Mouse (Mus musculus) left cerebral cortex, adult 18-20 months (tissue): ENCODE data around the gene Mok. TPM values are rescaled to one million over a fixed set of nuclear protein-coding genes. Genes with fewer than 3 reads are reported as not detected.

Experiments used
- DNase-seq, 2 experiments: peaks; one replicate each; pipeline ENCODE4 v3.0.0; 2021 to 2022; ENCODE audit warnings: low spot score in 2 of 2, mixed read lengths in 1 of 2
- total RNA-seq, 2 experiments: library from RNA; stranded (reverse); gene quantifications; 2 replicates each; pipeline ENCODE4 v1.2.3; 2021

Gene Mok
- total RNA-seq, 2 experiments from 2014 or later, result 10.9 to 11.6 TPM

DNA sequence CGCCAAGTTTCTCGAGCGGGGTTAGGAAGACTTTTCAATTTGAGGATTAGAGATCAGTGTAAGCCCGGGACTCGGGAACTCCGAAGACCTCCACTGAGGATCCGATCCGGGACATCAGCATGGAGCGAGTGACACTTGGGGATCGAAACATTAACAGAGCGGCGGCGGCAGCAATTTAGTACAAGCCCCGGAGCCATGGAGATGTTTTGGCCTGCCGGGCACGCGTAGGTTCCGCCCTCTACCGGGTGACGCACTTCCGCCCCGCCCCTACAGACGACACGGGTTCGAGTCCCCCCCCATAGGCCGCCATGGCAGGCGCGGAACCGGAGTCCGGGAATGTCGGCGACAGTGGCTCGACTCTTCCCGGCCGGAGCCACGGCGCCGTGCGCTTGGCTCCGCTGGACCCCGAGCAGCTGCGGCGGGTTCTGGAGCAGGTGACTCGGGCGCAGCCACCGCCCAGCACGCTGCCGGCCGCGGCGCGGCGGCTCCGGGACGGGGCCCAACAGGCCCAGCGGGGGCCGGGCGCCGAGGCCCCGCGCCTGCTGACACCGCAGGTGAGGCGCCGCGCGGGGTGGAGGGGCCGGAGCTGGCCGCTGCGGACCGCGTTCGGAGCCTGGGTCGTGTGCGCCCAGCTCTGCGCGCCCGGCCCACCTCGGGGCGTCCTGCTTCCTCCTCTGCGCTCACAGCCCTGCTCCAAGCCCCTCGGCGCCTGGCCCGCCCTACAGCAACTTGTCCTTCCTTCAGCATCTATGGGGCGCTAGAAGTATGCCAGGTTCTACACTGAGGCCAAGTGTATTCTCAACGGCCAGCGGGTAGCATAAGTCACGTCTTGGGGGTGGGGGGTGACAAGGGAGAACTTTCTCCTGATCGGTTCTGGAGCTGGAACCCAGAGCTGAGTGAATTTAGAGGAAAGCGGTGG lies 9.5 kb upstream of the Mok start, which contains the start of gene Zfp839:
Zfp839 (plus strand) TSS at position 244 of the 919 bp plus-strand sequence.
- peak; percentile 88 to 90 for DNase-seq

DNA sequence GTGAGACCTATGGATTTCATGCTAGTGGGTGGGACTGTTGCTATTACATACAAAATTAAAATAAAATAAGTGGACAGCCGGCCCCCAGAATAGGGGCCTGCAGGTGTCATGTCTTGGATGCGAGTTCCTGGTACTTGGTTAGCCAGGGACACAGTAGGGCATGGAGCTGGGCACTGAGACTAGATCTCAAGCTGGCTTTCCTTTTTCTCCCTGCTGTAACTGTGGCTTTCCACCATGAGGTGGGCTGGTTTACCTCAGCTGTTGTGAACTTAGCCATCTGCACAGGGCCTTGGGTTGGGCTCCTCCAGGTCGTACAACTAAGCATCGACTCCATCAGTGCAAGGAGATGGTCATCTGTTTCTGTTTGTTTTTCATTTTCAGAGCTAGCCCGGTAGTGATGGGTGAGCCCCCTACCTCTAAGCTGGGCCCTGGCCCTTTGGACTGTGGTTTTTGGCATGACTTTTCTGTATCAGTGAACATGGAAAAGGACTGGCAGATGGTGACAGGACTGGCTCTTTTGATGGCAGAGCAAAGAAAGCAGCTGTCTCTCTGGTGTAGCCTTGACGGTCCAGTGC lies 5.5 kb upstream of the Mok start:
- DNase-seq, result no peak

DNA sequence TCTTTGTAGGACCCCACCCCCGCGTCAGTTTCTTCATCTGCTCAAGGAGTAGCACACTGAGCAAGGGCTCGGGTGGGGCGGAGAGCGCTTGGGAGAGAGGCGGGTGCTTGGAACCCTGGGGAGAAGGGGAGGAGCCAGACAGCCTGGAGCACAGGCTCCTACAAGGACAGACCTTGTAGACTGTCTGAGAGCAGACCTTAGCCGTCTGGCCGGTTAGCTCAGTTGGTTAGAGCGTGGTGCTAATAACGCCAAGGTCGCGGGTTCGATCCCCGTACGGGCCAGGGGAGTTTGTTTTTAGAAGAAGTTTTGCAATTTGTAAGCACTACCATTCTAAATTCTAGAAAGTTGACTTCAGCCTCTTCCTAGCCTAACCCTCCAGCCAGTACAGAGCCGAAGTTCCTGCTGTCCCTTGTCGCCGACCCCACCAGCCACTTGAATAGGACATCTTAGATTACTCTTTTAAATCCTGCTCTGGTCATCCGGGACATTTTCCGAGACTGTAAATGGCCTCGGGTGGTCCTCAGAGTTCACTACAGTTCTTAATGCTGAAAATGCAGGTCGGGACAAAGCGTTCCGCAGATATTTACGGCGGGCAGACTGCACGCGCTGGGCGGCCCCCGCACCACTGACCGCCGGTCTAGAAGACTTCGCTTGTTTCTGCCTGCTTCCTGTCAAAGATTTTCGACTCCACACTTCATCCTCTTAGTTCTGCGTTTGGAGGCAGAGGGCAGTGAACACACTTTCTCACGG lies 4.6 kb upstream of the Mok start:
- peak; percentile 77 to 80 for DNase-seq

DNA sequence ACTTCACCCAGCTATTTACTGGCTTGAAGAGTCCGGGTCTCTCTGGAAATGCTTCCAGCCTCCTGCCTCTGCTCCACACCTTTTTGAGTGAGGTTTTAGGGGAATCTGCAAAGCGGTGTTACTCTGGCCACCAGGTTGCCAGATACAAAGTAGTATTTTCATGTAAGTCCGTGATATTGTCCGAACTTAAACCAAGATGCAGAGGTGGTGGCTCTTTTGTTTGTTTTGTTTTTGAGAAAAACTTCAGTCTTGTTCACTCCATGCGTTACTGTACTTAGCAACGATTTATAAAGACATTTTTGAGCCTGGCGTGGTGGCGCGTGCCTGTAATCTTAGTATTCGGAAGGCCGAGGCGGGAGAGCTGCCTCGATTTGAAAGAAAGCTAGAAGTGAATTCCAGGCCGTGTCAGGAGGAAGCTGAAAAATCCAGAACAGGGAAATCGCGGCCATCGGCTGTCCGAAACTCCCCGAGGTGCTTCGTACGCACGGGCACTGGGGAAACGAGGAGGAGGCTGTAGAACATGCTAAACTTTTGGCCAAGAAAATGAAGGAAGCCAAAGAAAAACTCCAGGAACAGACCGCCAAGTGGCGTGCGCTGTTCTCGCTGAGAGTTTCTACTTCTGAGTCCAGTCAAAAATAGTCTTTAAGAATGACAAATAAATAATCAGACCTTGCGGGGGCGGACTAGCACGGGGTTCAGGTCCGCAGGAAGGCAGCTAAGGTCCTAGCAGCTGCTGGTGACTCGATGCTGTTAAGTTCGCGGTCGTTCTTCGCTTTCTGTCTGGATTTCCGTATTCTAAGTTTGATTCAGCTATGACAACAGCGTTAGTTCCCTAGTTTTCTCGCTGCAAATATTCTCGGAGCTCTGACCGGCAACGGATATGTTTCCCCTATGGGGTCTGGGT lies 3.7 kb upstream of the Mok start:
- no peak for DNase-seq

DNA sequence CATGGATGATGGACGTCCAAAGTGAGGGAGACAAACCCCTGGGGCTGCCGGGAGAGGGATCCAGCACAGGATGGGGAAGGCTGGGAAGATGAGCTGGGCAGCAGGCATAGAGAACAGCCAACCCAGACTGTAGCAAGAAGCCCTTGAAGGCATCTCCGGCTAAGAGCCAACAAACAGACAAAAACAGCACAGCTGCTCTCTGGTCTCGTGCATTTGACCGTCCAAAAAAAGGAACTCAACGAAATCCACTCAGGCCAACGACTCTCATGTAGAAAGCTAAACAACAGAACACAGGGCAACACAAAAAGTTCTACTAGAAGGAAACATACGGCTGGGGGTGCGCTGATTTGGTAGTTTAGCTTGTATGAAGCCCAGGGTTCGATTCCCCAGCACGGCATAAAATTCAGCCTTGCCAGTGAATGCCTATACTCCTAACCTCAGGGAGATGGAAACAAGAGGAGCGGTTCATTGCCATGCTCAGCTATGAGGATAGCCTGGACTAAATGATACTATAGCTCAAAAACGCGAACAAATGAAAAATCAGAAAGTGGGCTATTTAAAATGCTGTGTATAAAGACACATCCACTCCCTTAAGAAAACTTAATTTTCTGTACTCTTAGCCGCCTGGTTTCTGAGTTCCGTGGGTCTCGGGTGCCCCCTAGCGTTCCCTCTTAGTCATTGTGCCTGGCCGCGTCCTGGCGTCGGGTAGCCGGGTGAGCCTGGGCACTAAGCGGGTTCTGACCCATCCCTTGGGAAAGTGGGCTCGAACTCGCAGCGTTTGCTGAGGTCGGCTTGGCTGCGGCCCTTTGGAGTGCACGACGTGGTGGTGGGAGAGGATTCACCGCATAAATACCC lies 2.7 kb upstream of the Mok start:
- peak; percentile 86 to 88 for DNase-seq

DNA sequence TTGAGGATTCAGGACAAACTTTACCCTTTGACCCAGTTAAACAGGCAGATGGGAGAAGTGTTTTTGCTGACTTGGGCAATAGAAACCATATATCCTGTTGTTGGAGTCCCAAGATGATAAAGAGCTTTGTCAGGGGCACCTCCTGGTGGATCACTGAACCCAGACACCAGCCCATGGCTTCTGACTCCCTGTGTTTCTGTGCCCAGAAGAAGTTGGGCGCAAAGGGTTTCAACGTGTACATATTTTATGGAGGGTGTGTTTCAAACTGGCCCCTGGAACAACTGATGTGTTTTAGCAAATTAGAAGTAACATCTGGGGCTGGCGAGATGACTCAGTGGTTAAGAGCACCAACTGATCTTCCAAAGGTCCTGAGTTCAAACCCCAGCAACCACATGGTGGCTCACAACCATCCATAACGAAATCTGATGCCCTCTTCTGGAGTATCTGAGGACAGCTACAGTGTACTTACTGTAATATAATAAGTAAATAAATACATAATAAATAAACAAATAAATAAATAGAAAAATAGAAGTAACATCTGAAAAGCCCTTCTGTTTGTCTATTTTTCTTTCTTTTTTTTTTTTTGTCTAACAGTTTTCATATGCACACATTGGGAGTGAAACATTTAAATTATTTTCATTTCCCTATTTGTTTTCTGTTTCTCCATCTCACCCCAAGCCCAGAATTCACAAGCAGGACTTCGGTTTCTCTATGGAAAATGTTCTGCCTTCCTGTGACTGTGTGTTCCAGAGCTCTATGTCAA lies 1.2 kb upstream of the Mok start:
- DNase-seq, result no peak

DNA sequence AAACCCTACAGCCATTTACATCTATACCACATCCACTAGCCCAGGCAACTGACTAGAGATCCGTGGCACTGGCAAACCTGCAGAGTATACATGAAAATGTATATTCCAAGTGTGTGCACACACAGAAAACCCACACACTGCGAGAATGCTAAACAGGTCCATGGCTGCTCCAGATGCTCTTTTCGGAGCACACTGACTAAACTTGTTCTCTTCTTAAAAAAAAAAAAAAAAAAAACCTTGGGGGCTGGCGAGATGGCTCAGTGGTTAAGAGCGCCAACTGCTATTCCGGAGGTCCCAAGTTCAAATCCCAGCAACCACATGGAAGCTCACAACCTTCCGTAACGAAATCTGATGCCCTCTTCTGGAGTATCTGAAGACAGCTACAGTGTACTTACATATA lies 2.9 kb downstream of the Mok start:
- no peak for DNase-seq

DNA sequence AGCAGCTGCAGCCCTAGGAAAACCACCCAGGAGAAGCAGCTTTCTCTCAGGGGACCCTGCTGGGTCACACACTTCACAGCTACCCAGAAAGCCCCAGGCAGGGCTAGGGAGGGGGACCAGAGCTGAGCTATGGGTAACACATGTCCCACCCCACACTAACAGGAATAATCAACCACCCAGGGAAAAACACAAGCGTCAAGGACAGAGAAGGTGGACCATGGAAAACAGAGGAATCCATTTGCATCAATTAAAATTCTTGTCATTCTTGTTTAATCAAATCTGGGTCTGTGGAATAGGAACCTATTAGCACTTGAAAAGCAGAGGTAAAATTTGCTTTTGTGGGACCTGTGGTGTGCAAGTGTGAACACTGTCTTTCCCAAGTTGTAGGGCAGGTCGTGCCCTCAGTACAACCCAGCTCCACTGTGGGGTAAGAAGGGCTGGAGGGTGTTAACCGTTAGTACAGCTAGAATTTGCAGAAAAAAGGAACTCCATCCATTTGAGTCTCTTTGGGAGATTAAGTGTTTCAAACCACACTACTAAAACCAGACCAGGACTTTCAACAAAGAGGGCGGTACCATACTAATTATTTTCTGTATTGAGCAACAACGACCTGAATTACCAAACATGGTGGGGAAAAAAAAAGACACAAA lies 3.4 kb downstream of the Mok start:
- no peak for DNase-seq

DNA sequence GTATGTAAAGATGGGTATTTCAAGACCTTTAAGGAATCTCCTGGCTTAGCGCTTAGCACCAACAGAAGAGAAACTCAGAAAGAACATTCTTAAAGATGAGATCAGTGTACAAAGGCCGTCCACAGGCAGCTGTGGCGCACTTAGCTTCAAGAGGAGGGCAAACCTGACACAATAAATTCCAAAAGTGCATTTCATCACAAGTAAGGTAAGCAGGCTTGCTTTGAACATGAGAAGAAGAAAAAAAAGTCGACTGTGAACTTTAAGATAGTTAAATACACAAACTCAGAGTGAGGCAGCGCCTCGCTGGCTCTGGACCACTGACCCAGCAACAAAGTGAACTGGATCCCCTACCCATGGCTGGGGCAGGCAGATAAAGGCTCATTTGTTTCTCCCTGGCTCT lies 4.0 kb downstream of the Mok start:
- no peak for DNase-seq

DNA sequence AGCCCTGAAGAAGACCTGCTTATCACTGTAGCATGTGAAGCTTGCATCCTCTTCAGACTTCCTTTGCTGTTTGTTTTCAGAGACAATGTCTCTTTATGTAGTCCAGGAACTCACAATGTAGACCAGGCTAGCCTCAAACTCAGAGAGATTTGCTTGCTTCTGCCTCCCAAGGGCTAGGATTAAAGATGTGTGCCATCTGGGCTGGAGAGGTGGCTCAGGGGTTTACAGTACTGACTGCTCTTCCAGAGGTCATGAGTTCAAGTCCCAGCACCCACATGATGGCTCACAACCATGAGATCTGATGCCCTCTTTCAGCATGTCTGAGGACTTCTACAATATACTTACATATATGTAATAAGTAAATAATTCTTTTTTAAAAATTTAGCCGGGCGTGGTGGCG lies 5.6 kb downstream of the Mok start:
- DNase-seq, result no peak

DNA sequence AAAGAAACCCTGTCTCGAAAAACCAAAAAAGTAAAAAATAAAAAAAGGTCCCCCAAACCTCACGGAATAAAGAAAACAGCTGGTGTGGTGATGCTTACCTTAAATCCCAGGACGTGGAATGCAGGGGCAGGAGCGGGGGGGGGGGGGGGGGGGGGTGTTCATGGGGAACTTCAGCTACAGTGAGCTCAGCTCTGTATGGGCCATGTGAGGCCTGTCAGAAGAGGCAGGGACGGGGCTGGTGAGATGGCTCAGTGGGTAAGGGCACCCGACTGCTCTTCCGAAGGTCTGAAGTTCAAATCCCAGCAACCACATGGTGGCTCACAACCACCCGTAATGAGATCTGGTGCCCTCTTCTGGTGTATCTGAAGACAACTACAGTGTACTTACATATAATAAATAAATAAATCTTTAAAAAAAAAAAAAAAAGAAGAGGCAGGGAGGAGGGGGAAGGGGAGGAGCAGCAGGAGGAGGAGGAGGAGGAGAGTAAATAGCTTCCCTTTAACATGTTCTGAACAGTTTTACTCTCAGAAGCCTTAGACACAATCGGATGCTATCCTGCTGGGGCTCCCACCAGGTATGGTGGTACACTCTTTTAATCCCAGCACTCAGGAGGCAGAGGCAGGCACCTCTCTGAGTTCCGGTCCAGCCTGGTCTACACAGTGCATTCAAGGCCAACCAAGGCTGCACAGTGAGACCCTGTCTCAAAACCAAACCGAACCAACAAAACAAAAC lies 10.3 kb downstream of the Mok start:
- no peak for DNase-seq

DNA sequence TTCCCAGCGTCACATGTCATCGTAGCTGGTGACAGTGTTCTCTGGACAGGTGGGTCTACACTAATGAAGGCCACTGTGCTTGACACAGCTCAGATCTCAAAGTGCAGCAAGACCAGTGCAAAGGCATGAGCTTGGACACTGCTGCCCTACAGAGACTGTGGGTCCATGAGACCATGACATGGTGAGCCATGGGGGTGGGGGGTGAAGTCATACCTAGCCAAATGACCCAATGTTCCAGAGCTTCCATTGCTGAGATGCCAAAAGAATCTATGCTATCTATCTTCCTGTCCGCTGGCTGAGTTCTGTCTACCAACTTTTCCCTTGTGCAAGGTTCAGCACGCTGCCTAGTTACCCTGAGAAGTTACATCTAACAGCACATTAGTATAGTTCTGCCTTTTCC lies 11.8 kb downstream of the Mok start:
- DNase-seq, result no peak

DNA sequence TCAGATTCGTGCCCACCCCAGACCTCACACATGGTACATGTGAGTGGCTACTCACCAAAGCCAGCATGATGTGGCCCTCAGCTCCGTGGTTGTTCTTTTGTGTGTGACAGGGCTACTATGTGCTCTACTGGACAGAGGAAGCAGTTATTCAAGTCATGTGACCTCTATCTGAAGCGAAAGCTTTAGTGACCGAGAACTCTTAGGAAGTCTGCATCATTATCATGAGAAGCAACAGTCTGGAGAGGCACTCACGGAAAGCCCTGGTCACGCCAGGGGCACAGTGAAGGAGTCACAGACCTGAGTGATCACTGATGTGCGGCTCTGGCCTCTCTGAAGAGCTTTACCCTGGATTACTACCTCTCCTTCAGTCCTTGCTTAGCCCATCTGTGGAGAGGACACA lies 18.4 kb downstream of the Mok start:
- no peak for DNase-seq

DNA sequence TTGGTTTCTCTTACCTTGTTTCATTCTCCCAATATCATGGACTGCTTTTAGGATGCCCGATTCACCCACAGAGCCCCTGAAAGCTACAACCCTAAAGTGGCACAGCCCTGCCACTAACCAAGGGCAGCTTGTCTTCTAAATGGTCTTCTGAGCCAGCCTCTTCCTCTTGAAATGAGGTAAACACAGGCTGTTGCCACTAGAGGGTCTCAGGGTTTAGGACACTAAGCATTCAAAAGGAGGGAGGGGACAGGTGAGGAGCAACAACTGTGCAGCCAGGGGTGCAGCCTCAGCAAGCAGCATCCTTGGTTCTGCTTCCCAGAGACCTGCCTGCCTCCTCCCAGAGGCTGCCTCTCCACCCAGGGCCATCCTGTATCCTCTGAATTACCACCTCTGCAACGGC lies 19.0 kb downstream of the Mok start:
- DNase-seq, result no peak

DNA sequence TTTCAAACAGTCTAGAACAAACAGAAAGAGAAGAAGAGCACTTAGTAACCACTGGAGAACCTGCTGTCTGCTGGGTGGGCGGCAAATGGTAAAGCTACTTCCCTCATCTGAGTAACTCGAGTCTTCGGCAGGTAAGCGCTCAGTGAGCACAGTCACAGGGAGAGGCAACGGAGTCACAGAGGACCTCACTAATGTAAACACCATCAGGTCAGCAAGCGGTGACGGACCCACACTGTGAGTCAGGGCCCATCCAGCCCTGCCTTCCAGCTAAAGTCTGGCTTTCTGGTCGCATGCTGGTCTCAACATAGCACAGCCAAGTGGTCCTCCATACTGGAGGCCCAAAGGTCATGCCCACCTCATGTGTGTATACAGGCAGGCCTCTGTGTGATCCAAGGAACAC lies 21.4 kb downstream of the Mok start:
- DNase-seq, result no peak

DNA sequence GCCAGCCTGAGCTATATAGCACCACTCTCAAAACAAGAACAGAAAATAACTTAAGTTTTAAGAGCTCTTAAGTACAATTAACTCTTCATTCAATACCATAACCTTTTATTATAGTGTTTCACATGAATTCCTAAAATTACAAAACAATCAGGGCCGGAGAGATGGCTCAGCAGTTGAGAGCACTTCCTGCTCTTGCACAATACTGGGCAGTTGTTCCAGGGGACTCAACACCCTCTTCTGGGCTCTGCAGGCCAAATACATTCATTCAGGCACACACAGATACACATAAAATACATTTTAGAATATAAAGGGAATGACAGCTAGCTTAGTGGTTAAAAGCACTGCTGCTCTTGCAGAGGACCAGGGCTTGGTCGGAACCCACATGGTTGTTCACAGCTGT lies 23.9 kb downstream of the Mok start:
- no peak for DNase-seq

DNA sequence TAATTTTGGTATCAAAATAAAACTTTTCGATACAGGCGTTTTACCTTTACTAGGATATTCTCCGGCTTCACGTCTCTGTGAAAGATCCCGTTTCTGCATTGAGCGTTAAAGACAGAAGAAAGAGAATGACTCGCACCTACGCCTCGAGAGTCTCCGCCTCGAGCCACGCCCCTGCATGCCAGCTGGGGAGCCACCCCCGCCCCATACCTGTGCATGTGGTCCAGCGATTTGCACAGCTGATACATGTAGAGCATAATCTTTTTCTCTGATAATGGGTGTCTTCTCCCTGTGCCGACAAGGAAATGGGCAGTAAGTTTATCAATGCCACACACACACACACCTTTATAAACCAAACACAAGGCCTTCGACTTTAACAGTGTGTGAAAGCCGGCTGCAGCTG lies 25.8 kb downstream of the Mok start:
- DNase-seq, result no peak

DNA sequence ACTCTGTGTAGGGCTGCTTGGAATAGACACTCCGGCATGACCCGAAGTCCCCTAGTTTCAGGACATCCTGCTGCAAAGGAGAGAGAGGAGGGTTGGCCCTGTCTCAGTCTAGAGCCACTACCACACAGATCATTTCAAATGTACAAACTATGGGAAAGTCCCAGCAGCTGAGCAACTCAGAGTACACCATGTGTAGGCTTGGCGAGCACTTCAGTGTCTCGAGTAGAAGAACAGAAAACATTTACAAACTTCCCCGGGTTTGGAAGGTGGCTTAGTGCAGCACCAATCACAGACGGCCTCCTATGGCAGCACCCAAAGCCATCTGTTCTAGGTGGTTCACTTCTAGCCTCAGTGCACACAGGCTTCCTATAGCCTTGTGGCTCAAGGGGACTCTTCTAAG lies 27.1 kb downstream of the Mok start:
- DNase-seq, result no peak
